Mouse (Mus musculus): ENCODE data around the gene Spata16. TPM values are rescaled to one million over a fixed set of nuclear protein-coding genes. Genes with fewer than 3 reads are reported as not detected.
A peak's percentile ranks its signal among the peaks of the same experiment; 100 is the strongest.

Gene Spata16
- total RNA-seq, 1 experiment from 2014 or later = not detected

DNA sequence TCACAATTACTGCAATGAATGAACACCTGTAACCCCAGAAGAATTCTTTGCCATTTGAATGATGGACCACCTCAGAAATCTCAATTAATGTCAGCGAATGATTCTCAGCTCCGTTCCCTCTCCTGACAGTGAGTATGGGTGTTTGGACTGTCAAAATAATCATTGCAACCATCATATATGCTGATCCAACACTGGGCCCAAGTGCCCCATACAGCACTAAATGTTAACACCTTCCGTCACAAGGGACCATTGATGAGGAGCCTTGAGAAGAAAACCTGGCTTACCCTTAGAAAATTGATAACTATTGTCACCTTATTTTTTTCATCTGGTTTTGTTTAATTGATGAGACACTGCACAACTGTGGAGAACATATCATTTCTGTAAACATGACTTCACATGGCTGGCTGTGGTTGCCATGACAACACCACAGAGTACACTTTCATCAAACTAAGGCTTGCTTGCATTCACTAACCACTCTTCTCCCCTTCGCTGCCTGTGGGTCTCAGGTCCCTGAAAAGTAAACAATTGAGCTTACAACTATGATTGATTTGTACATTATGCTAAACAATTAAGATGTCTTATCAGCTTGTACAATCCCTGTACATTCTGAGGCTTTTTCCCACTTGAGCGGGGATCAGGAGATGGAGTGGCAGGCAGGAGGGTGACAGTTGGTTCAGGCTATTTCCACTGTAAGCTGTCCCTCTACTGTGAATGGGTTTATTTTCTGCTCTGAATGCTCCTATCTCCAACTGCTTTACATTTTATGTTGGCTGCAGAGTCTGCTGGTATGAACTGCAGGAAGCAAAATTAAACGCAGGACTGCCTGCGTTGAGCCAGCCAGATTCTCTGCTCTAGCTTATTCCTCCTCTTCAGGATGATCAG lies 189.8 kb downstream of the Spata16 start:
- ATAC-seq (replicated peaks; ENCODE audit: low read depth, poor library complexity, severe bottlenecking) = no peak

DNA sequence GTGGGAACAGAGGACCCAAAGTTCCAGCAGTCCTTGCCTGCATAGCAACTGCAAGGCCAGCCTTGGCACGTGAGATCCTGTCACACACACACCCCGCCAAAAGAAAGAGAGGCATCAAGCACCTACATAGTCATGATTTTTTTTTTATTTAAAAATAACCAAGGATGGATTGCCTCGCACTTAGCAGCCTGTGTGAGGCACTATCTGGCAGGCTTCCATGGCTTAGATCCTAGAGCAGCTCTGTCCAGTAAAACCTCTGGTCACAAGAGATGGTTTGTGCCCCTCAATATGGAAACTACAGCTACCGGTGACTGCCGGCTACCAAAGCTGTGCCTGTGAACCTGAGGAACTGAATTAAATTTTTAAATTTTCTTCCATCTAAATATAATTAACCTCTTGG lies 195.5 kb downstream of the Spata16 start:
- ATAC-seq (replicated peaks; ENCODE audit: low read depth, poor library complexity, severe bottlenecking) = no peak

DNA sequence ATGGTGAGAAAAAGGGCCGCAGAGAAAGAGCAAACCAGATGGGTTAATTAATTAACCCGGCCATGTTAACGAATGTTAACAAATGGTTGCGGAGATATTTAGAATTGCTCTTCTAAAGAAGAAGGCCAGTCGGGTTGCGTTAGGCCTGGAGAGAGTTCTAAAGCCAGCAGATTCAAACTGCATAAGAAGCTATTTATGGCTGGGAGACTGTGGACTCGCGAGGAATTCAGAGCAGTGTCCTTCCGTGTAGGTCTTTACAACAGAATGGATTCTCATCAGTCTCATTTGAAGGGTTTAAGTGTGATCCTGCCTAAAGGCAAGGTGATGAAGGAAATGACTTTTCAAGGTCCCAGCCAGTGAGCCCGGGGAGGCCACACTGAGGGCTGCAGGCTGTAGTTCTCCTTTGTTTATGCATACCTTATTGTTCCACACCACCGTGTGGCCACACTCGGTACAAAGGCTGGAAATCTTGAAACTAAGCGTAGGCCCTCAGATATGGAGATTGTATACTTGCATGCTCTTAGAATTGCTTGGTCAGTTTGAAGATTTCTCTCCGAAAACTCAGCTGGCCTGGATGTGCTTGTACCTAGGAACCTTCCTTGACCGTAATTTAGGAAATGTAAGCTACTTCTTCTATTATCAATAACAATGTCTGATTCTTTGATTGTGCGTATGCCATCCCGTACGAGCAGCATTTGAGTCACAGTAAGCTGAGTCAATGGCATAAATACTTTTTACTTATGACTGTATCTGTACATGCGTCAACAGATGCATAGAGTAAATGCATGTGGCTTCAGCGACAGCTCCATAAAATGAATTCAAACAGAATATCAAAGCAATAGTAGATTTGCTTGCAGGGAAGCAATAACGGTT lies 197.0 kb downstream of the Spata16 start:
- ATAC-seq (replicated peaks; ENCODE audit: low read depth, poor library complexity, severe bottlenecking) = peak; percentile 83

DNA sequence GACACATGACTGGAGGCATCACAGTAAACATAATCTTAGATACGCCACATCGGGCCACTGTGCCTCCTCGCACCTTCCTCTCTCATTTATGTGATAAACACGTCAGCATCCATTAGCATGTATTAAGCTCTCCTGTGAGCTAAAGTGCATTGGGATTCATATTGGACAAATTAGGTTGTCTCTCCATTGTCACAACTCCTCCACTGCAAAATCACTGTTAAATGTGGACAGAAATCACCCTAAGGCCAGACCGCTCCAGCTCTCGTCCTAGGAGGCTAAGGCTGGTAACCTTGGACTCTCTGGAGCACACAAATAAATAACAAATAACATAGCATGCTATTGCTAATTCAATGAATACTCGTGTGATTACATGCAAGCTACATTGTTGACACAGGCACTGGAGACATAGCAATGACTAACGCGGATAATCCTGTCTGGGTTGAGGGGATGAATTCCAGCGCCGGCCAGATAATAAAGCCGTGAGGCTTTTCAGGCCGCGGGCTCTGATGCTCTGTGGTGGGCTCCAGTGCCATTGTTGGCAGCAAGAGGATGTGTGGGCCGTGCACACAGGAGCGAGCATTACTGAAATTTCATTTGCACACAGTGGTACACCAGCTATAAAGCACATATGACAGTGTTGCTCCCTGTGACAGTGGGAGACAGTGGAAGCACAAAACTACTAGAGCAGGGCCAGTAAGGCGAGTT lies 197.8 kb downstream of the Spata16 start:
- no peak for ATAC-seq (replicated peaks; ENCODE audit: low read depth, poor library complexity, severe bottlenecking)

DNA sequence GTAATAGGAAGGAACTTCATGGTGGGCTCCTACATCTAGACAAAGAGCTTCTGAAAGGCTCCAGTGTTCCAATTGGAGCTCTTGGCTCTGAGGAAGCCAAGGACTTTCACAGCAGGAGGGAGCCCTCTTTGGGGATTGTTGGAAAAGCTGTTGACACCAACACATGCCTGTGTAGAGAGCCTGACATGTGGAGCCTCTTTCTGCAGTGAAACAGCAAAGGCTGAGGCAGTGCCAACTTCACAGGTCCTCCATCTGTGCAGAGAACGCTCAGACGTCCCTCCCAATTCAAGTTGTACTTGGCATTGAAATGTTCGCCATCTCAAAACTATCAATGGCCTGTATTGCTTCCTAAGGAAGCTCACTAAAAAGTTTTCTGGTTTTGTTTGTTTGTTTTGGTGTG lies 207.6 kb downstream of the Spata16 start:
- ATAC-seq (replicated peaks; ENCODE audit: low read depth, poor library complexity, severe bottlenecking) = no peak

DNA sequence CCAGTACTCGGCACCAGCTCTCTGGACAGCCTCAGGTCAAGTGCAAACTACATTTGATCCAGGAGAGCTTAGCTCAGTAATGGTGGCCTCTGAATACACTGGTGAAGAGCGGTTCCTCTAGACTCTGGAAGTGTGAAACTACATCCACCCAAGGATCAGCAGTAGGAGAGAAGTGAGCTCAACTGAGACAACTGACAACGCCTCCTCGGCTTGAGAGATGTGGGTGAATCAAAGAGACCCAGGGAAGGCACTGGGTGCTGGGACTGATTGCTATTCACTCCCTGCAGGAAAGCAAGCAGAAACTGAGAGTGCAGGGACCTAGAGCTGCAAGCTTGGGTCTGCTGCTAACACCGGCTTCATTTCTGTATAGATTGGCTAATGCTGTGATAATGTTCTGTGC lies 210.5 kb downstream of the Spata16 start:
- ATAC-seq (replicated peaks; ENCODE audit: low read depth, poor library complexity, severe bottlenecking) = no peak

DNA sequence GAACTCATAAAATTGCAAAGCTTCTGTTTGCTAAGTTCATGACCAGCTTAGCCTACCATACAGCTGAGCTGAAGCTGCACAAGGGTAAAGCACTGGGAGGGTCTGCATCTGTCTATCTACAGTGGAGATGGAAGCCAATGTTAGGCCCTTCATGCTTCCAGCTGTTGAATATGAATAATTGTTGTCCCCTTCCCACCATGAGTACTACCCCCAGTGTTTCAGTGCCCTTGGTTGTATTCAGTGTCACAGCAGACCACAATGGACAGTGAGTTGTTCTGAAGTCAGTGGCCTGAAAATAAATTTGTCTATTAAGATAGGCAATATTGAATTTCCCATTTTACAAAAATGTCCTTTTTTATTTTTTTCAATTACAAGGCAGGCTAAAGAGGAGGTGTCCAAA lies 212.8 kb downstream of the Spata16 start:
- ATAC-seq (replicated peaks; ENCODE audit: low read depth, poor library complexity, severe bottlenecking) = no peak

DNA sequence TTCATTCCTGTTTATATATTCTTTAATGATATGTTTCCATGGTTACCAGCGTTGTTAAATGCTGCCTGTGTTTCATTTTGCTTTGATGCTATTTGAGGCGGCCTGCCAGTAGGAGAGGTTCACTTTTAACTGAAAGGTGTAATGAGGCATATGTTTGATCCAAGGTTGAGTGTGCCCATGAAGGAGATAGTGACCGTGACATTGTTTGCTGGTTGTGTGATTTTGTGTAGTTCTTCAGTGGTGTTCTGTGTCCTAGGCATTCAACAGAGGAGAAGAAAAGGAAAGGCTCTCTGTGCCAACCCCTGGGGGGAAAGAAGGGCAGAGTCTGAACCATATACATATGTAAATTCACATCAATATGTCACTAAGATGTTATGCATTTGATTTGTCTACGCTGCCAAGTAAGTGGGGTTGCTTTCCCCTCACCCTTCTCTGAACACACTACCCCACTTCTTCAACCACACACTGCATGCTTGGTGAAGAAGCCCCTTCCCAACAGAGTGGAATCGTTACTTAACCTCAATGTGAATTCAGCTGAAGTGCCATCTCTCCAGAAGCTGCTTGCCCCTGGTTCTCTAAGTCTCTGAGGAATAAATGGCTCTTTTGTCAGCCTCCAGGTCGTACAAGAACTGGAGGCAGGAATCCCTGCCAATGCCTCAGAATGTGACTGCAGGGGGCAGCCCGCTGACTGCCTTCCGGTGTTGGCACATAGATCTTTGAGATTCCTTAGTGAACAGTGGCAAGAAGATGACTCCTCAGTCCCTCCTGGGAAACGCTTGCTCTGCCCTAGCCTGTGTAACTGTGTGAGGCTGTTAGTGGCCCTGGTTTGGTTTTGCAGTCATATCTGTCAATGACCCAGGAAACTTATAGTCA lies 213.5 kb downstream of the Spata16 start:
- ATAC-seq (replicated peaks; ENCODE audit: low read depth, poor library complexity, severe bottlenecking) = no peak

DNA sequence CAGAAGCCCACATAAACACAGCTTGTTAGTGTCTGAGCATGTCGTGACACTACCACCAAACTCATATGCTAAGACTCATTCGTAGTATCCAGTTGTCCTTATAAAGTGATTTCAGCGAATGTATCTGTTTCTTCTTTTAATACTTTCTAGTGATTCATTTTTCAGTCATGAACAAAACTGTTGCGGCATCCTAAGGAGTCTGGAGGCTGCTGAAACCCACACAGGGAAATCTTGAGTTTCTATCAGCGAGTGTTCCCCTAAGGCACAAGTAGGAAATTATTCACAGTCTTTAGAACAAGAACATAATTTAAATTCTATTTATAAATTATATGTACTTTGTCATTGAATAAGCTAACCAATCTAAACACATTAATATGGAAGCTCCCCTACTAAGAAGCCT lies 216.1 kb downstream of the Spata16 start:
- no peak for ATAC-seq (replicated peaks; ENCODE audit: low read depth, poor library complexity, severe bottlenecking)

DNA sequence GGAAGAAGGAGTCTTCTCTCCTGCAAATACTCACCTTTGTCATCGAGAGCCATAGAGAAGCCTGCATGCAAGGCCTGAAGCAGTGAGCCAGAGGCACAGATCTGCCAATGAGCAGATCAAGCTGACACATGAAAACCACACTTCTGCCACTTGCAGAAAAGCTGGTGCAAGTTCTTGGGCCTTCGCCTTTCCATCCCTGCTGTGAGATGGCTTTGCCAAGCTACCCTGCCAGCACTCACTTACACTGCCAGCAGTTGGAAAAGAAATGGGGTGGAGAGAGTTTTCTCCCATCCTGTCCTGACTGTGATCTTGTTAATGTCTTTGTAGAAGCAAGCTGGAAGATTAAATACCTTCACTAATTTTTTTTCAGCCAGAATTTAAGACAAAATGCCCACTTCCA lies 237.3 kb downstream of the Spata16 start:
- ATAC-seq (replicated peaks; ENCODE audit: low read depth, poor library complexity, severe bottlenecking) = no peak

DNA sequence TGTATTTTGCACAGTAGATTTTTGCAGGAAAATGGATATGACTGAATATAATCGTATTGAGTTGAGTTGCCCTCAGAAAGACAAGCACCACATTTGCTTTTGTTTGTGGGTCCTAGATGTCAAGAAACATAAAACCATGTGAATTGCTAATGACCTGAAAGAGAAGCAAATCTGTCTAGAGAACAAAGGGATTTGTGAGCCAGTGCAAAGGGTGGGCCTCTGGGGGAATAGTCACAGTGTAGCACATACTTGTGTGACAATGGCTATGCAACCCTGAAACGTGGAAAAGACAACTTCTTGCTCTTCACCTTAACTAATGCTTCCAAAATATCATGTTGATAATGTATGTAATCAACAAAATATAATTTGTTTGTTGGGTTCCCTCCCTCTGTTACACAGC lies 239.9 kb downstream of the Spata16 start:
- no peak for ATAC-seq (replicated peaks; ENCODE audit: low read depth, poor library complexity, severe bottlenecking)

DNA sequence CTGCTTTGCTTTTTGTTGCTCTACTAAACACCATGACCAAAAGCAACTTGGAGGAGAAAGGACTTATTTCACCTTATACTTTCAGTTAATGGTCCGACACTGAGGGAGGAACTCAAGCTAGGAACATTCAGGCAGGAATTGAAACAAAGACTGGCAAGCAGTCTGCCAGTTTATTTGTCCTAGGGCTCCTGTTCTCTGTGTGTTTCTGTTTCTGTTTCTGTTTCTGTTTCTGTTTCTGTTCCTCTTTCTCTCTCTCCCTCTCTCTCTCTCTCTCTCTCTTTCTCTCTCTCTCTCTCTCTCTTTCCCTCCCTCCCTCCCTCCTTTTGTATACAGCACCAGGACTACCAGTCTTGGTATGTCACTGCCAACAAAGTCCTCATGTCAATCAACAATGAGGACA lies 279.2 kb downstream of the Spata16 start:
- ATAC-seq (replicated peaks; ENCODE audit: low read depth, poor library complexity, severe bottlenecking) = no peak

DNA sequence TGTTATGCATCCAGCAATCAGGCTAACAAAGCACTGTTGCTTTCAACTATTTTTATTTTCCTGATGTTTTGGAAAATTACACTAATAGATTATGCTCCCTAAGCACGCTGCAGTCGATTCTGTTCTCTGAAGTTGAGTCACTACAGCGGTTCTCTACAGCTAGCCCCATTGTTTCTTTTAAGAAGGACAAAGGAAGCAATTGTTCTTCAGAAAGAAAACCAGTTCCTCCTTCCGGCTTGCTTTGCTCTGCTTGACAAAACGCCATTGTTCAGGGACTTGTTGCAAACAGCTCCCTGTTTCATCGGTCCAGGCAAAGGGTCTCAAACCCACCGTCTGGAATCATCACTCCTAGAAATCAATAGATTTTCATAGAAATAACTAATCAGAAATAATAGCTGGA lies 283.6 kb downstream of the Spata16 start:
- no peak for ATAC-seq (replicated peaks; ENCODE audit: low read depth, poor library complexity, severe bottlenecking)

DNA sequence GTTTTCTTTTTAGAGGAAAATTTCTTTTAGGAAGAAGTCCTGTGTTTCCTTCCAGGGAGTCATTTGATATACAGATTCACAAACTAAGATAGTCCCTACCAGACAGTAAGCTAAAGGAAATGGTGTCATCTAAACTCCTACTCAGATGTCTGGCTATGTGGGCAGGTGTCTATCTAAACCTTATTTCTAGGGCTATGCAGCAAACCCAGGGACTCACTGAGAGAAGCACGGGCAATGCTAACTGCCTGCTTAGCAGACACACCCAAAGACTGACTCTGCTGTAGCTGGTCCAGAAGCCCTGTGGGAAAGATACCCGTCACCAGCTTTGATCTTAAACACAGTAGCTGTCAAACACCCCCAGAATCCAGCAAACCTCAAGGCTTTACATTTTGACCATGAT lies 284.2 kb downstream of the Spata16 start:
- no peak for ATAC-seq (replicated peaks; ENCODE audit: low read depth, poor library complexity, severe bottlenecking)

DNA sequence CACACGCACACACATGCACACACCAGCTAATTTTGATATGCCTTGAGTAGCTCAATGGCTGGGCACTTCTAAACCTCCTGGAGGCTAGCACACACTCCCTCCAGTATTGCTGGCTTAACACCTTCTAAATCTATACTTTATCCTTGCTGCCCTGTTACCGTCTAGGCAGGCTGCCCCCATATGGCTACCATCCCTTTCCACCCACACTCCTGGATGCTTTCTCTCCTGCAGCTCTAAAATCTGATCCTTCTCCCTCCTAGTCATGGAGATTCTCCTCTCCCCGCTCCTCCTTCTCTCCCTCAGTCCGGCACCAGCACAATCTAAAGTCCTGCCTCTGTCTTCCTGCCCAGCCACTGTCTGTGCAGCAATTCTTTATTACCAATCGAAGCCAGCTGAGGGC lies 286.0 kb downstream of the Spata16 start:
- ATAC-seq (replicated peaks; ENCODE audit: low read depth, poor library complexity, severe bottlenecking) = no peak

DNA sequence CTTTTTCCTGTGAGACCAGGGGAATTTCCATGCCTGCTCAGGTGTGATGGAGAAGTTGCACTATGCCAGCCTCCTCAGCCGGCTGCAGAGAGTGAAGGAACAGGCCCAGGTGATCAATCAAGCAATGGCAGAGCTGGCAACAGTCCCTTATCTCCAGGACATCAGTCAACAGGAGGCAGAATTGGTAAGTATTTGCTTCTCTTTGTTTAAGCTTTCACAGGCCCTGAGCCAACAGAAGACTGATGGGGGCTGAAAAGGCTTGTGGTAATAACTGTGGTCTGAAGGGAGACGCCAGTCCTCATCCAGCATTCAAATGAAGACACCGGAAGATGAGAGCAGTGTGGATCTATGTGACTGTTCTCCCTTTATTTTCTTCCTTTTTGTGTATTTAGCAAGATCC lies 286.8 kb downstream of the Spata16 start:
- no peak for ATAC-seq (replicated peaks; ENCODE audit: low read depth, poor library complexity, severe bottlenecking)

DNA sequence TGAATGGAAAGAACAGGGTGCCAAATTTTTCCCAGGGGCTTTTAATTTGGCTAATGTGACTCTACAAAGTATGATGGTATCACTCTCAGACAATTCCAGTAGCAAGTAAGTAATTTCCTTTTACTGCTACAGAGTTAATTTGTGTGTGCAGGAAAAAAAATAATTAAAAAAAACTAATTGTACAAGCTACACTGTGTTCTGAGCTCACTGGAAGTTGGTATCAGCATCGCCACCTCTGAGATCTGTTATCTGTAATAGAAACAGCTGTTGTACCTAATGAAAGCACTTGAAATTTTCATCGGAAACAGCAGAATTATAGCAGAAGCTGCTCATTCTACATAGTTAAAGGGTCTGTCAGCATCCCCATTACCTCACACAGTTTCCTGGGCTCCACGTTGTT lies 295.7 kb downstream of the Spata16 start:
- ATAC-seq (replicated peaks; ENCODE audit: low read depth, poor library complexity, severe bottlenecking) = no peak

DNA sequence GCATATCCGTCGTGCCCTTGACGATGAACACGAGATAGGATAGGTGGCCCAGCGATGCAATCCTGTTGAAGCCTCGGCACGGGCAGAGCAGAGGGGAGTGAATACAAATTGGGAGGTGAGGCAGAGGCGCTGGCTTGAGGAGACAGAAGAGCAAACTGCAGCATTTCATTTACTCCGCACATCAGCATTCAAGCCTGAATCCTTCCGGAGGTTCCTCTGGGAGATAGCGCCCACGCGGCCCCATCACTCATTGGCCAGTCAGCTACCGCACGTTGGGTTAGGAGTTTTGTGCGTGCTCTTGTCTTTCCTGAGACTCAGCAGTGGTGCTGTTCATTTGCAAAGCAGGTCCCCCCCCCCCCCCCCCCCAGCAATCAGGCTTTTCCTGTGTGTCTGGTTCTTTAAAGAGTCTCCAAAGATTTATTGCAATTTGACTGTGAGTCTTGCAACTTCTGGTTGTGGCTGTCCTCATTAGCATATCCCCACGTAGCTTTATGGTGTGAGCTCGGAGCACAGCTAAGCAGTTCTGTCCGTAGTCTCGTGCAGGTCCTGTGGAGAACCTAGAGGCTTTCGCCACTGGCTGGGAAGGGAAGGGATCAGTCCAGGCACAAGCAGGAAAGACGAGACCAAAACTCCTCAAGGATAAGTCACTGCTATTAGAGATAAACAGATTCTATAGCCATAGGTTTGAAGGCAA lies 299.6 kb downstream of the Spata16 start:
- ATAC-seq (replicated peaks; ENCODE audit: low read depth, poor library complexity, severe bottlenecking) = no peak

DNA sequence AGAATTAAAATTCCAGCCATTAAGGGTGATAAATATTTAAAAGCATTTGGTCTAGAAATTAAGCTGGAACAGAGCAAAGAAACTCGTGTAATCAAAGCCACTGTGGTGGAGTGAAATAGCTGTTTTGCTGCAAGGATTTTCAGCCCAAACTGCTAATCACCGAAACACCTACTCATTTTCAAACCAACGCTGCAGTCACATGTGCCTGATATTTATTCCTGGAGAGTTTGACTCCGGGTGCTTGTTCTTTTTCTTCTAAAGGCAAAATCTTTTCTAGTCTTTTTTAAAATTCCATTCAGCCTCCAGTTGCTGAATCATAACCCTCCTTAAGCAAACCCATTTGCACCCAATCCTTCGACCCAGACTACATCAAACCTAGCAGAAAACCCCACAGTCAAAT lies 329.4 kb downstream of the Spata16 start:
- no peak for ATAC-seq (replicated peaks; ENCODE audit: low read depth, poor library complexity, severe bottlenecking)
